Mouse (Mus musculus) megakaryocyte, adult 5-6 weeks (primary cell): ENCODE measurements around the gene Phf24. TPM values are rescaled to one million over a fixed set of nuclear protein-coding genes. Genes with fewer than 3 reads are reported as not detected.
"Not testable (repeated sequence)": the region's sequence is repeated elsewhere in the genome, so short reads cannot be mapped to it uniquely, and the experiment has no call there.

Source experiments
- ATAC-seq: 2 replicates; pipeline ENCODE4 v1.8.0; 2016; ENCODE audit warnings: mild to moderate bottlenecking, inconsistent platforms; ENCODE audit not compliant: poor library complexity, severe bottlenecking
- total RNA-seq, 2 experiments: library from RNA; stranded (forward) in 1 of 2; stranded (reverse) in 1 of 2; fragments of 153-499, 151-499 nt in 1 of 2; fragments of 221-1000, 200-1000 nt in 1 of 2; gene quantifications; 2 replicates each; pipeline versions ENCODE4 v1.2.3 to v1.2.4; 2015 to 2017

The Phf24 gene
- total RNA-seq, 2 experiments from 2014 or later, result not detected

DNA sequence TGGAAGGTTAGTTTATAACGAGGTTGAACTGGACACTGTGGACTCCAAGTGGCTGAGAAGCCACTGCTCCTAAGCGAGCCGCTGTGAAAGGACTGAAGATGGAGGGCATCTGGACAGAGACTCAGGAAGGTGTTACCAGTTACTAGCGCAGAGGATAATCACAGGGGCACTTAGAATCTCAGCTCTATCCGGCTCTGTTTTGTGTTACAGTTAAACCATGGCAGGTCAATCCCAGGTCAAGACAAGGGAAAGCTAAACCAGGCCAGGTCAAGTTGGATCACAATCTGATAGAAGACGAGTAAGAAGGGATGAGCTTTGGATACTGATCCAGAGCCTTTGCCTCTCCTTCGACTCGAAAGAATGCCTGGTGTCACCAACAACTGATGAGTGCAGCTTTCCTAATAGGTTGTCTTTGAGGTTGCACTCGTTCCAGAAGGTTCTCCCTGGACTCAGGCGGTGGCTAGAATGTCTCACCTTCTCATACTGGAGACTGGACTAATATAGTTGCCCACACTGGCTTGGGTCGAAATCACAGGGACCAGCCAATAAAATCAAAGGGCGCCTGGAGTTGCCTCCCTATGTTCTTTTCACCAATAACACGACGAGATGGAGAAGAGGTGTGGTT lies 32.7 kb downstream of the Phf24 start:
- no peak for ATAC-seq

DNA sequence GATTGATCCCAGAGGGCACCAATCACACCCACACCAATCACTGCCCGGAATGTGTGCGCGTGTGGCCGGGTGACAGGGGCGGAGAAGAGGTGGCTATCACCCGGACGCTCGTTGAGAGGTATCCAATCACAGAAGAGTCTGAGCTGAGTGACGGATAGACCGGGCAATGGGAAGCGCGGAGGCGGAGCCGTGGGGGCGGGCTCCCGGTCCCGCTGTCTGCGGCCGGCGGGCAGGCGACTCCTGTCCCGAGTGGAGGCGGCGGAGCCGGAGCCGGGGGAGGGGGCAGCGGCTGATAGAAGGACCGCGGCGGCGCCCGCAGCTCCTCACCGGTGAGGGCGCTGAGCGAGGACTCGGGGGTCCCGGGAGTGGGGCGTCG lies 33.2 kb downstream of the Phf24 start, which contains the start of gene Dnajb5:
Gene Dnajb5 (plus strand): TSS at position 139 of the 376 bp plus-strand sequence.
- peak; percentile 91 for ATAC-seq

DNA sequence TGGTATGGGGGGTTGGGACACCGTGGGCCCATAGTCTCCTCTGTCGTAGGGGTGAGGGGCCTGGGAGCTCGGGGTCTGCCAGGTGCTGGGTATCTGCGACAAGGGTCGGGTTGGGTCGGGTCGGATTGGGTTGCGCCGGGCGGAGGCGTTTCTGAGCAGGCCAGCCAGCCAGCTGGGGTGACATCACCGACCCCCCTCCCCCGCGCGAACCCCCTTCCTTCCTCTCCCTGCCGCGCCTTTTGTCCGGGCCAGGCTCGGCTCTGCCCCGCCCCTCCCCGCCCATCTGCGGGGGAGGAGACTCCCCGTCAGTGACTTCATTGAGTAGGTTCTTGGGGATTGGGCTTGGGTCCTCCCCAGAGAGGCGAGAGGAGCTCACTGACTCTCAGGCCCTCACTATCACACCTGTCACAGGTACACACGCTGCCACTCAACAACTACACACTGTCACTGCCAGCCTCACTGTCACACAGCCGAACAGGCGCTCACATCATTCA lies 33.7 kb downstream of the Phf24 start:
- peak; percentile 59 for ATAC-seq

DNA sequence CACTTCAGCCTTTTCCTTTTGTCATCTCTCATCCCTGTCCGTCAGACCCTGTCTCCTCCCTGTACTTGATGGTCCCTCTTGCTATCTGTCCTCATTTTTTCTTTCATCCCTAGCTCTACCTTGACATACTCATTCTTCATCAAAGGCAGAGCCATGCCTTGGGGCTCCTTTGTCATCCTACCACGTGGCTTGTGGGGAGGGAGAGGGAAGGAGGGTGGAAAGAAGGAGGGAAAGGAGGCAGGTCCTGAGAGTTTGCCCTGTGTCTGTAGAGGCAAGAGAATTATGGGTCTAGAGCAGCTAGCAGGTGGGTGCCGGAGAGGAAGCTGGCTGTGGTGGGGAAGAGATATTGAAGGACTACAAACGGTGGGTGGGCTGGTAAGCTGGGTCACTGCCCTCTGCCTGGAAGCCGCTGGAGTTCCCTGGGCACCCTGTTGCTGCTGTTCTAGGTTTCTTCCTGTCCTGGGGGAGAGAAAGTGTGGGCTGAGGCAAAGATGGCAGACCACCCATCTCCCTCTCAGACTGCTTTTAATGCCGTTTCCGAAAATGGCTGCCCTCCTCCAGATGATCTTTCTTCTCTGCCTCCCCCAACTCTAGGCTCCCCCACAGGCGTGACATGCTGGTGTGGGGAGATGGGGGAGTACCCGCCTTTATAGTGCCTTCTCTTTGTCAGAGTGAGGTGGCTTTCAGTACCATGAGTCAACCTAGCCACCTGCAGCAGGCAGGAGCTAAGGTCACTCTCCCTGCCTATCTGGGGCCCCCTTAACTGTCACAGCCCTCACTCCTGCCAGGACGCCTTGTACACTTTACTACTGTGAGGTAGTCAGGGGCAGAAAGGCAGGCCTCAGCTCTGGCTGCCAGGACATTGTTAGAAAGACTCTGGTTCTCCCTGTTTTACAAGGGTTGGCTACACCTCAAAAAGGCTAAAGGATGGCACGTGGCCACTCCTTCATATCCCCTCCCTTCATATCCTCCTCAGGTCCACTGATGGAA lies 35.0 kb downstream of the Phf24 start:
- no peak for ATAC-seq

DNA sequence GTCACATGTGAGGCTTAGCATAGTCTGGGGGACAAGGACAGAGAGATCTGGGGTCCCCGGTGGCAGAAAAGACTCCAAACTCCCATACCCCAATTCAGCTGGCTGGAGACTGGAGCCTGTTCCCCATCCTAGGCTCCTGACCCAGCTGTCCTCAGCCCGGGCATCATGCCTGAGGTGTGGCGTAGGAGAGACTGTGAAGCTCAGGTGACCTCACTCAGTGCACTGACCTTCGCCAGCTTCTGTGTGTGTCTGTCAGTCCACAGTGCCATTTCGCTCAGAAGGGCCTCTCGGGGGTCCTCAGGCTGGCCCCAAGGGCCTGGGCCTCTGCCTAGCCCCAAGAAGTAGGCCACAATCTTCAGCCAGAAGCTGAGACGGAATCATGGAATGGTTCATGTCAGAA lies 36.1 kb downstream of the Phf24 start:
- ATAC-seq, result no peak

DNA sequence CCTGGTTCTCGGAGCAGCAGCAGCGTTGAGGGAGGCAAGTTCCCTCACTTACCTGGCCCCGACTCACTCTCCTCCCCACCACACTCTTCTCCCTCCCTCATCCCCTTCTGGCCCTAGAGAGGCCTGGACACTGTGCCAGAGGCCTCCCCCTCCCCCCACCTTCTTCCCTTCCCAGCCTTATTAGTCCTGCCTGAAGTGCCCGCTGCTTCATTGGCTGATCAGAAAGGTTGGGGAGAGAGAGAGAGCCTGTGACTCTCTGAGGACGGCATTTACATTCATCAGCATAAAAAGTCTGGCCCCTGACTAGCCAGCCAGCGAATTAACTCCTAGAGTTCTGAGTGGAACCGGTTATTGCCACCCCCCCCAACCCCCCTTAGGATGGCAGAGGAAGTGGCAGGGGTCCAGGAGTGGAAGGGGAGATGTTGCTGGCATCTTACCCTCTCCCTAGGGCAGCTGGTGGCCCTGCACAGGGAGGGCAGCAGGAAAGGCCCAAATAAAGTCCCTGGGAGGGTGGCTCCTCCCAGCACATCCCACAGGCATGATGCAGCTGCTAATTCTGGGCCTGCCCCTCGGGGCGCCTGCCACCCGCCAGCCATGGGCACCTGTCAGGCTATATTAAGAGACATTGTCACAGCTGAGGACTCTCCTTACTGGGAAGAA lies 37.1 kb downstream of the Phf24 start:
- ATAC-seq, result no peak

DNA sequence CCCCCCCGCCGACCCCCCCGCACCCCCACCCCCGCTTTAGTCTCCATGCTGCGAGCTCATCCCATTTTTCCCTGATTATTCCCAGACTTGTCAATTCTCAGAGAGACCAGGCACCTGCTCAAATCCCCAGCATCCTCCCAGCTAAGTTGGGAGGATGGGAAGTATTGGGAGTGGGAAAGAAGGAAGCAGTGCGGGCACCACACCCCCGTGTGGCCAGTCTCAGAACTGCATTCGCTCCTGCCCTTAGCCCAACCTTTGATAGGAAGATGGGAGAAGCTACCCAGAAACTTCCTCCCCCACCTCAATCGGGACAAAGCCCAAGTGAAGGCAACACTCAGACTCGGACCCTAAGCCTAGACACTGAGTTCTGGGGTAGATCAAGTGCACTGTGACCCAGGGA lies 37.8 kb downstream of the Phf24 start:
- ATAC-seq, result peak; percentile 20; the same call in 1 of the 2 replicates

DNA sequence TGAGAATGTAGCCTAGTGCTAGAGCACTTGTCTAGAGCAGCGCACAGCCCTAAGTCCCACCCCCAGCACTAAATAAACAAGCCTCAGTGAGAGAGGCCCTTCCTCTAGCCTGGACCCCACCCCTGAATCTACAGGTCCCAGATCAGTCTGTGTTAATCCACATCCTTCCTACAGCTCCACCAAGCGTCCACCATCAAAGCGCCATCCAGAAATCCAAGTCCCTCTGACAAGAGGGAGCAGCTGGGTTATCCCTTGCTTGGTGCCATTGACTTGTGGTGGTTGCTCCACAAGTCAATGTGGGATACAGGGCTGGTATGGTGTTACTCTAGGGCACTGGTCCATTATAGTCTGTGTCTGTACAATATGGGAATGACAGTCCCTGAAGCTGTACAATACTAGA lies 38.7 kb downstream of the Phf24 start:
- ATAC-seq, result no peak

DNA sequence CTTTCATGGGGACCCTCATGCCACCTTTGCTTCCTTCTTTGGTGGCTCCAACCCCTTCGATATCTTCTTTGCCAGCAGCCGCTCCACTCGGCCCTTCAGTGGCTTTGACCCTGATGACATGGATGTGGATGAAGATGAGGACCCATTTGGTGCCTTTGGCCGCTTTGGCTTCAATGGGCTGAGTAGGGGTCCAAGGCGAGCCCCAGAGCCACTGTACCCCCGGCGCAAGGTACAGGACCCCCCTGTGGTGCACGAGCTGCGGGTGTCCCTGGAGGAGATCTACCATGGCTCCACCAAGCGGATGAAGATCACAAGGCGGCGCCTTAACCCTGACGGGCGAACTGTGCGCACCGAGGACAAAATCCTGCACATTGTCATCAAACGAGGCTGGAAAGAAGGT lies 40.1 kb downstream of the Phf24 start:
- no peak for ATAC-seq

DNA sequence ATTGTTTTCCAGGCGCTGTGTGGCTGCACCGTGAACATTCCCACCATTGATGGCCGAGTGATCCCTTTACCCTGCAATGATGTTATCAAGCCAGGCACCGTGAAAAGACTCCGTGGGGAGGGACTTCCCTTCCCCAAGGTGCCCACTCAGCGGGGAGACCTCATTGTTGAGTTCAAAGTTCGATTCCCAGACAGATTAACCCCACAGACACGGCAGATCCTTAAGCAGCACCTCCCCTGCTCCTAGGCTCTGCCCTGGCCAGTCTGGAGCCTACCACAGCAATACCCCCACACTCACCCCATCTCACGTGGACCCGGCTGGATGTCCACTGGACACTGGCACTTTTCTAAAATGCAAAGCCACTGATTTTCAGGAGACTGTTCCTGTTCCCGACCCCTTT lies 40.8 kb downstream of the Phf24 start:
- ATAC-seq, result no peak

DNA sequence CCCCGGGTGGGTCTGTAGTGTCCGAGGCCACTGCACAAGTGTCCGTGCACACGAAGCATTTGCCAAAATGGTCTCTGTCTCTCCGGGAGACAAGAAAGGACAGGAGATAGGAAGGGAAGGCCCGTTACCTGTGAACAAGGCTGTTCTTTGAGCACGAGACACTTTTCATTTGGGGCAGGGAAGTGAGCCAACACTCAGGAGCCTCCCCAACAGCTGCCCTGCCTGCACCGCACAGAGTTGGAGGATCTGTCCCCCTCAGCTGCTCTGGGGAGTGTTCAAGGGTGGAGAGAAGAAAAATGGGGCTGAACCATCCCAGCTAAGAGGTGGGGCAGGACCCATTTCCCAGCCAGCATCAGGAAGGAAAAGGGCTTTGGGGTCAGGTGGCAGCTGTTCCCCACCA lies 41.5 kb downstream of the Phf24 start:
- no peak for ATAC-seq

DNA sequence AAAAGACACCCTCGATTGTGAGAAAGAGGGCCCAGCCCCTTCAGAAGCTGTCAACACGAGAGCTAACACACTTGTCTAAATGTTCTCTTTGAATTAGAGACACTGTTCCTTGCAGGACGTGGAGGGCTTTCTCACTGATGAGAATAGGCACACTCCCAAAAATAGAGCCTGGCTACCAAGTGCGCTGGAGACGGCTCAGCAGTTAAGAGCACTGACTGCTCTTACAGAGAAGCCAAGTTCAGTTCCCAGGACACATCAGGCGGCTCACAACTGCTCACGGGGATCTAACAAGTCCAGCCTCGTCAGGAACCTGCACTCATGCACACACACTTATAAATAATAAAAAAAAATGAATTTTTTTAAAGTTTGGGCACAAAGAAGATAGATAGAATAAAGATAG lies 42.5 kb downstream of the Phf24 start:
- ATAC-seq, result no peak

DNA sequence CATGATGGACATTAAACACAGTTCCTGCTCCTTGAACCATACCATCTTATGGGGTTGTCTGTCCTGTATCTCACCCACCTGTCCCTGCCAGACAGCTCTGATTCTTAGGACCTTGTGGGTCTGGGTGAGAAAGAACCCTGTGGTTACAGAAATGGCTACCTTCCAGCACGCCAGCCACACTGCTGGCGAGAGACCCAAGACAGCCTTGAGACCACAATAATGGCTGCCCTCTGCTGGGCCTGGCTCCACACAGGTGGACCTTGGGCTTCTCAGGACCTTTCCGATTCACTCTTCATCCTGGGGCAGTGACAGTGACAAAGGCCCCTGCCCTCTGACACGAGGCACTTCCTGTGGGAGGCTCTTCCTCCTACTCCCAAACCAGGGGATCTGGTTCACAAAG lies 42.9 kb downstream of the Phf24 start:
- no peak for ATAC-seq

DNA sequence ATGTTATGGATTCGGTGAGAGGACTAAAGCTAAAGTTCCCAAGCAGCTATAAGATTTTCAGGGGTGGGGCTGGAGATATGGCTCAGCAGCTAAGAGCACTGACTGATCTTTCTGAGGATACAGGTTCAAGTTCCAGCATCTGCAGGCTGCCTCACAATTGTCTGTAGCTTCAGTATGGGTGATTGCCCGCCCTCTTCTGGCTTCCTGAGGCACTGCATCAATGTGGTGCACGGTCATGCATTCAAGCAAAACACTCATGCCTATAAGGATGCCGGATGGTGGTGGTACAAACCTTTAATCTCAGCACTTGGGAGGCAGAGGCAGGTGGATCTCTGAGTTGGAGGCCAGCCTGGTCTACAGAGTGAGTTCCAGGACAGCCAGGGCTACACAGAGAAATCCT lies 45.1 kb downstream of the Phf24 start:
- ATAC-seq, result peak; percentile 77

DNA sequence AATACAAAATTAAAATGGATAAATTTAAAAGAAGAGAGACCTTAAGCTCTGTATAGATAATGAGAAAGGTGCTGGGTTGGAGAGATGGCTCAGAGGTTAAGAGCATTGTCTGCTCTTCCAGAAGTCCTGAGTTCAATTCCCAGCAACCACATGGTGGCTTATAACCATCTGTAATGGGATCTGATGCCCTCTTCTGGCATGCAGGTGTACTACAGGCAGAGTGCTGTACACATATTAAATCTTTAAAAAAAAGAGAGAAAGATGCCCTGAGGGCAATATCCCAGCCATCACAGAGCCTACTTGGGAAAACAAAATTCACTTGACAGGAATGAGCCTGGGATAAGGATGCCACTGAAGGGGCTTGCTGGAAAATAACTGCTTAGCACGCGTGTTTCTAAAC lies 47.0 kb downstream of the Phf24 start:
- no peak for ATAC-seq

DNA sequence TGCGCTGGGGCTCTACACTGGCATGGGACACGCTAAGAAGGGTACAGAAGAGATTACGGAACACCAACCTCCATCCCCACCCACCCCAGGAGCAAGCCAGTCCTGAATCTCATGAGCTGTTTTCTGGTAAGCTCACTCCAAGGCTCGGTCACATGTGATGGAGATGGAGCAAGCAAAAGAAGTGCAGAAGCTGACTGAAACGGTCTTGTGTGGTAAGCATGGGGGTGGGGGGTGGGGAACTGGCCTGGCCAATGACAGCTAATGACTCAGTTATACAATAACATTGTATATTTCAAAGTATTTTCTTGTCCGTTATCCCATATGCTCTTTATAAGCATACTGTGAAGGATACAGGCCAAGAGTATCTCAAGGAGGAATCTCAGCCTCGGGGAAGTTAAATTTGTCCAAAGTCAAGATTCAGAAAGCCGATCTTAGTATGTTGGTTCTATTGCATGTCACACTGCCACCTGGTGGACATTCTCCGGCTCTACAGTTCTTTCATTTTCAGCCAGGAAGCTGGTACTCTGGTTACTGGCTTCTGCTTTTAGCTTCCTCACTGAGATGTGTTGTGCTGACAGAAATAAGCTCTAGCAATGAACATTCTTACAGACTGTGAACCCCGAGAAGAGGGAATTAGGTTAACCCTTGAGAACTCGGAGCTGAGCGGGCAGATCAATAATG lies 48.7 kb downstream of the Phf24 start:
- ATAC-seq, result peak; percentile 97

DNA sequence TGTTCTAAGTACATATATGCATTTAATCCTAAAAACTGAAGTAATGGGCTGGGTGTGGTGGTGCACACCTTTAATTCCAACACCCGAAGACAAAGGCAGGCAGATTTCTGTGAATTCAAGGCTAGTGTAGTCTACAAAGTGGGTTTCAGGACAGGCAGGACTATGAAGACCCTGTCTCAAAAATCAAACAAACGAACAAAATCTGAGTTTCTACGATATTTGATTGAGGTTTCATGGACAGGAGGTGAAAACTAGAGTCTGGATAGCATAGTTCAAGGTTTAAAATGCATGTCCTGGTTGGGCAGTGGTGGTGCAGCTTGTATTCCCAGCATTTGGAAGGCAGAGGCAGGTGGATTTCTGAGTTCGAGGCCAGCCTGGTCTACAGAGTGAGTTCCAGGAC lies 52.8 kb downstream of the Phf24 start, which contains the start of gene 1700022I11Rik:
Gene 1700022I11Rik (plus strand): TSS at position 301 of the 400 bp plus-strand sequence.
- no peak for ATAC-seq

DNA sequence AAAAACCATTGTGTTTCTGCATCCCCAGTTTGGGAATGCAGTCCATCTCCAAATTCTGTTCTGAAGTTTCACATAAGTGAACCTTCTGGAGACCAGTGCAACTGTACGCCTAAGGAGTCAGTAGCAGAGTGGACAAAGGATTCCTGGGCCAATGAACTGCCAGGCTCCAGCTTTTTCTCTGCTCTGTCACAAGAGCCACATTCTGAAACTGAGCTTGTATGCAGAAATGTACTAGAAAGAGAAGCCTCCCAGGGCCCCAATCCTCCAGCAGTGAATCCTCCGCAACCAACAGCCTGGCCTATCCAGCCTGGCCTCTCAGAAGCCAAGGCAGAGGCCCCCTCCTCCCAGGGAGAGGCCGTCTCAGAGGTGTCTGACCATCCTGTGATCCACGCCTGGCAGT lies 56.5 kb downstream of the Phf24 start:
- no peak for ATAC-seq

DNA sequence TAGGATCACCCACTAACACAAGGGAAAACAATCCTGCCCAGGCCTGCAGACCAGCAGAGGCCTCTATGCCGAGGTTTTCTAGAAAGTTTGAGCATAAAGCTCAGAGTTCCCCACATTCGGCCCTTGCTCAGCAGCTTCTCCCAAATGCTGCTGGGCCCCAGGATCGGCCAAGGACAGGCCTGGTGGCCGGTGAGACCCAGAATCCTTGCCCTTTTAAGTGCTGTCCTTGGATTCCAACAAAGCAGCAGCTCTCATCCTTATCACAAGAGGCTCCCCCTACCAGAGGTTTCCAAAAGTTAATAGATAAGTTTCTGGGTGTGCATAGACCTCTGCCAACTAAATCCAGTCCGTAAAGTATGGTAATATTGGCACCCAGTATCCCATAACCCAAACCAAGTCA lies 57.4 kb downstream of the Phf24 start:
- ATAC-seq, result no peak

DNA sequence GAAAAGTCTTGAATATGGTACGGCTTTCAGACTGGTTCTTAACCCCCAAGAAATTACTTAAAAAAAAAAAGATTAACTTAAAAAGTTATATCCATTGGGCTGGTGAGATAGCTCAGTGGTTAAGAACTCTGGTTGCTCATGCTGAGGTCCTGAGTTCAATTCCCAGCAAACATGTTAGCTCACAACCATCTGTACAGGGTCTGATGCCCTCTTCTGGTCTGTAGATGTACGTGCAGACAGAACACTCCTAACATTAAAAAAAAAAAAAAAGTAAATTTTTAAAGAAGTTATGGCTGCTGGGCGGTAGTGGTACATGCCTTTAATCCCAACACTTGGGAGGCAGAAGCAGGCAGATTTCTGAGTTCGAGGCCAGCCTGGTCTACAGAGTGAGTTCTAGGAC lies 61.6 kb downstream of the Phf24 start:
- peak; percentile 45; the same call in 1 of the 2 replicates for ATAC-seq

DNA sequence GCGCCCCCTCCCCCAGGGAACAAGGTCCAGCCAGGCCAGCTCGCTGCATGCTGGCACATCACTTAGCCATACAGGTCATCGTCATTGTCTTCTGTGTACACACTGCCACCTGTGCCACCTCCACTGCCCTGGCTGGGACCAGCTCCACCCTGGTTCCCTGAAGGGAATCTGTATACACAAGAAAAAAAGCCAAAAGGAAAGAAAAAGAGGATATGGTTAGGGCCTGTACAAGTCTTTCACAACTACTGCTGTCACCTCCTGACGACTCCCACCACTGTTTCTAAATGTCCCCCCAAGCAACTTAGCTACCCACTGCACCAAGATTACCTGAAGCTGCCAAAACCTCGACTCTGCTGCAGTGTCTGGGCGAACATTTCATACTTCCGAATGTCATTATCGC lies 64.0 kb downstream of the Phf24 start:
- ATAC-seq, result not testable (repeated sequence)
